Mouse (Mus musculus): ENCODE measurements at regions not wholly inside any gene's neighbourhood (a gene's known extent, or its start where the extent isn't known, plus 50 kb on each side); places are given as distances from the start of the nearest gene placed in this dataset.

GRCm38 (mm10) chr9:112608932-112609331 lies 373.2 kb upstream of the Arpp21 start:
- DNase-seq (ENCODE audit: low read depth, low spot score) = peak; percentile 18

GRCm38 (mm10) chr9:112607221-112607620 lies 371.5 kb upstream of the Arpp21 start:
- no peak for DNase-seq (ENCODE audit: low read depth, low spot score)

DNA sequence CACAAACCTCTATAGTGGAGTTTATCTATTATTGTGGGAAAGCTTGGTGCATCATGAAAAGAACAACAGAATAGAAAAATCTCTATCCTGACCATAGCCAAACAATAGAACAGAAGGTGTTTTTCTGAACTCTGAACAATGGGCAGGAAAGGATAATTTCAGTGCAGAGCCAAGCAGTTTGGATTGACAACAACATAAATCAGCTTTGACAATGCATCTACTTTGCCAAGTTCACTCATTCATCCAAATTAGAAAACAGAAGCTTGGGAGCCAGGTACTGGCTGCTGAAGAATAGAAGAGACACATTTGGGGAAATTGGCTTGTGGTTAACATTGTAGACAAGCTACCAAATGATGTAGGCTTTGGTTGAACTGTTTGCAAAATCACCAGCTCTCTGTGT lies 360.0 kb upstream of the Arpp21 start:
- DNase-seq (ENCODE audit: low read depth, low spot score) = peak; percentile 18

GRCm38 (mm10) chr9:112590241-112590640 lies 354.5 kb upstream of the Arpp21 start:
- no peak for DNase-seq (ENCODE audit: low read depth, low spot score)

DNA sequence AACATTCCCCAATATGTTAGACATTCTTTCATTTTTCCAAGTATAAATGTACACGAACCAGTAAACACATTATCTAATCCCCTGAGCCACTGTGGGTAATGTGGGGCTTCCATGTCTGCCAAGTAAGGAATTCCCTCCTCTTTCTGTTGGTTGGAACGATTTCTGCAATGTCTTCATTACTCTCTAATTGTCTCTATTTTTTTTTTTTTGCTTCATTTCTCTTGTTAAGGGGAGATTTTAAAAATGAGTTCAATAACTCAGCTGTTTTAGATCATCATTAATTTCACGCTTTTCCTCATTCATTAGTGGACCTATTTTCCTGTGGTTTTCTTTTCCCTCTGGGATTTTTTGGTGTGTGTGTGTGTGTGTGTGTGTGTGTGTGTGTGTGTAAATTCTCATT lies 337.6 kb upstream of the Arpp21 start:
- DNase-seq (ENCODE audit: low read depth, low spot score) = no peak

DNA sequence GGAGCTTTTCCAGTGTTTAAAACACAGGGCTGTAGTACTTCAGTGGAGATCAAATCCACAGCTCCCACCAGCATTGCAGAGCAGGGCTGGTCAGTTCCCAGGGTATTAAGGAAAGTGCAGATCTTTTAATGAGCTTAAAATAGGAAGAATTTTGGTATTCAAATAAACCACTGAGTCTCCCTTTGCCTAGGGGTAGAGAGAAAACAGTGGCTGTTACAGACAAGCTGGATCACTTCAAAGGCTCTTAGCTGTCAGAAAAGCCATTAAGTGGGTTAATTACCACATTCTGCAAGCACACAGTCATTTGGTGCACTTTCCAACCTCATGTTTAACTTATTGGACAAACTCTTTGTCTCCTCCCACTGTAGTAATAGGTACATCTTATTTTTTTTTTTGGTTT lies 325.6 kb upstream of the Arpp21 start:
- DNase-seq (ENCODE audit: low read depth, low spot score) = no peak

GRCm38 (mm10) chr9:112560226-112560625 lies 324.5 kb upstream of the Arpp21 start:
- DNase-seq (ENCODE audit: low read depth, low spot score) = no peak

GRCm38 (mm10) chr9:112537924-112538323 lies 302.2 kb upstream of the Arpp21 start:
- peak; percentile 64 for DNase-seq (ENCODE audit: low read depth, low spot score)

DNA sequence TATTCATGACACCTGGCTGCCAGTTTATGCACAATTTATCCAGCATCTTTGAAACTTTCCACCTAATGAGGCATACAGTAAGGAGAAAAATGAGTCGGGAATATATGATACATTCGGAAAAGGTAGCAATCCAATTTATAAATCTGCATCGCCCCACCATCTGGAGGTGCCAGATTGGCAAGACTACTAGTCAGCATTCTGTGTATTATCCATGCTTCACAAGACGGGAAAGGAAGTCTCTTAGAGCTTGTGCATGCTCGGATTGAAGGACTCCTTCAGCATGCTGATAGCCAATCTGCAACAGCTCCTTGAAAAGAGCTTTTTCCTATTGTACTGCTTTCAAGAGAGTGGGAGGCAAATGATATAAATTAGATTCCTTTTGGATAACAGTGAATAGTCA lies 289.6 kb upstream of the Arpp21 start:
- DNase-seq (ENCODE audit: low read depth, low spot score) = no peak

- DNase-seq (ENCODE audit: low read depth, low spot score) = no peak
These were observed 287.5 kb upstream of the Arpp21 start for GRCm38 (mm10) chr9:112523251-112523650.

DNA sequence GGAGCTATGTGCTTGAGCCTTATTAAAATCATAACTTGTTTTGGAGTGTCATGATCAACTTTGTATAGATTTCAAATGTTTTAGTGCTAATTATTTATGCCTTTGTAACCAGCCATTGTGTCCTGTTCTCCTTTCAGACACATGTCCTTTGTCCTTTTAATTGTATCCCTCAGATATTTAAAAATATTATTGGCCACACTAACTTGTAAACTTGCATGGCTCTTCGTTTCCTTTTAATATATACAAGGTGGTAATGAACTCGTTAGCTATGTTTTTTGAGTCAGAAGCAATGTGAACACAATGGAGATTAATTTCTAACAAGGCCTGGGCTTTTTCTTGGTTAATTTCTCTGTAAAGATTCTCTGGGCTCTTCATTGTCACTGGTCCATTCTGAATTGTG lies 275.0 kb upstream of the Arpp21 start:
- no peak for DNase-seq (ENCODE audit: low read depth, low spot score)

DNA sequence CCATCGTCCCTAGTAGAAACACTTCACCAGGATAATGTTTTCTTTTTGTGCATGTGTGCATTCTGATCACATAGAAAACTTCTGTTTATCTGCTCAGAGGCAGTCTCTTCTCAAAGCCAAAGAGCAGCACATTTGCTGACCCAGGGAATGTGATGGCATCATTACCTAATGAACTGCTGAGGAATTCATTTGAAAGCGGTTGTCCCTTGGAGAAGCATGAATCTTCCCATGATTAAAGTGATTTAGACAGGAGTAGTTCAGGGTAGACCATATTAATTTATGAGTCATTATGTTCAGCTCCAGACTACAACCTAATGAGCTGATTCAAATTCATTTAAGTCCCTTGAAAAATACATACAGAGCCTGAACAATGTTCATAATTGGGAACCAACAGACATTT lies 271.1 kb upstream of the Arpp21 start:
- no peak for DNase-seq (ENCODE audit: low read depth, low spot score)

GRCm38 (mm10) chr9:112498676-112499075 lies 262.9 kb upstream of the Arpp21 start:
- DNase-seq (ENCODE audit: low read depth, low spot score) = peak; percentile 67

GRCm38 (mm10) chr9:112495930-112496527 lies 260.3 kb upstream of the Arpp21 start:
- DNase-seq (ENCODE audit: low read depth, low spot score) = no peak

- no peak for DNase-seq (ENCODE audit: low read depth, low spot score)
These were observed 255.2 kb upstream of the Arpp21 start for GRCm38 (mm10) chr9:112490963-112491362.

DNA sequence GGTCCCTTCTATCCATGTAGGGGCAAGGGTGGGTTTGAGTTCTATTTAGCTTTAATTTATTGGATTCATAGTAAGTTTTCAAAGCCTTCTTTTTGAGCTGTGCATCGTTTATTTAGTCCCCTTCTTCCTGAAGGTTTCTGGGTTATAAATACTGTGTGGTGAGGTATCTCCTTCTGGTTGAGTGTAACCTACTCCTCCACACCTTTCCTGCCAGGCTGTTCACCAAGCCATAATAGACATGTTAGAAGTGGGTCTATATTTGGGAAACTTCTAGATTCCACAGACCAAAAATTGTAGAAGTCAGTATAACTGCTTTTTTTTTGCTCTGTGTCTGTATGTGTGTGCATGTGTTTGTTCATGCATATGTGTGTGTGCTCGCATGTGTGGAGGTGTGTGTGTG lies 240.9 kb upstream of the Arpp21 start:
- peak; percentile 69 for DNase-seq (ENCODE audit: low read depth, low spot score)

DNA sequence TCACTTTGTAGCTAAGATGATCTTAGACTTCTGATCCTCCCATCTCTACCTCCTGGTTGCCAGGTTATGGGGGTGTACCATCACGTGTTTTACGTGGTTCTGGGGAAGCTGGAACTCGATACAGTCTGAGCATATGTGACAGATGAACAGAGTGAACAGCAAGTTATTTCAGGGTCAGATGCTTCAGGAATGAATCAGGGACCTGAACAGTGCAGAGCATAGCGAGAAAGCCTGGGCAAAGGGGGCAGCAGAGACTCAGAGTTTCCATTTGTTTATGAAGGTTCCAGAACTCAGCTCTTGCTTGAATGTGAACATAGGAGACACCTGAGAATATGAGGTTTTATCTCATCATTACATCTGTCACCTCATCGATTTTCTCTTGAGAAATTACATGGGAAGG lies 221.9 kb upstream of the Arpp21 start:
- DNase-seq (ENCODE audit: low read depth, low spot score) = no peak

- DNase-seq (ENCODE audit: low read depth, low spot score) = peak; percentile 94
These were observed 219.0 kb upstream of the Arpp21 start for GRCm38 (mm10) chr9:112454706-112455105.

- no peak for DNase-seq (ENCODE audit: low read depth, low spot score)
These were observed 211.8 kb upstream of the Arpp21 start for GRCm38 (mm10) chr9:112447515-112447914.

DNA sequence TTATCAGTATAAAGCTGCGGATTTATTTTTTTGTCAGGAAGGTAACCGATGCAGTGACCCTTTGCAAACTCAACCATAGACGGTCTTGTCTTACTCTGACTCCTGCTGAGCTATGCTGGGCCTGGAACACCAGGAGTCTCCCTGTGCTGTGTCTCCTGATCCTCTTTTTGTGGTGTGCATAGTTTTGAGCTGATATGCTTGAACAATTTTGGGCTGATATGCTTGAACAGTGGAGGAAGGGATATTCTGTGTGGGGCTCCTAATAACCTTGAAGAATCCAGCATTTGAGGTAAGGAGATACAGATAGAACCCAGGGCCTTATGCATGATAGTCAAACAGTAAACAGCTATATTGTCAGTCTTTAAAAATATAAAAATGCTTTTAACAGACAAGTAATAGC lies 211.2 kb upstream of the Arpp21 start:
- no peak for DNase-seq (ENCODE audit: low read depth, low spot score)

- no peak for DNase-seq (ENCODE audit: low read depth, low spot score)
These were observed 210.3 kb upstream of the Arpp21 start for GRCm38 (mm10) chr9:112446027-112446352.

GRCm38 (mm10) chr9:112445230-112446026 lies 209.7 kb upstream of the Arpp21 start:
- no peak for DNase-seq (ENCODE audit: low read depth, low spot score)

- no peak for DNase-seq (ENCODE audit: low read depth, low spot score)
These were observed 208.5 kb upstream of the Arpp21 start for GRCm38 (mm10) chr9:112444220-112444619.

- DNase-seq (ENCODE audit: low read depth, low spot score) = peak; percentile 76
These were observed 200.4 kb upstream of the Arpp21 start for GRCm38 (mm10) chr9:112436094-112436493.

Data from telencephalon, adult 2 months (tissue).